Mouse (Mus musculus): ENCODE results near the gene Myh2. TPM values are rescaled to one million over a fixed set of nuclear protein-coding genes. Genes with fewer than 3 reads are reported as not detected.

Gene Myh2
- 0.05 and 0.07 TPM in 2 replicates for polyA plus RNA-seq (2015; fragmentation: Nextera tagmentation; extraction: Ambion mirVana)

GRCm38 (mm10) chr11:67170727-67171126 lies at the start of gene Myh2:
TSS of gene Myh2 (plus strand) at chr11:67171027.
- no peak within 1 kb of the TSS for H3K9ac ChIP-seq (ENCODE audit: low read depth, low read length)
- H3K9me3 ChIP-seq (ENCODE audit: control insufficient read depth) = no peaks in the 10 kb centered on the region
- no peaks in the 10 kb centered on the region for H3K4me1 ChIP-seq (replicated peaks; ENCODE audit: control insufficient read depth, insufficient read depth, low read length)
- WGBS = 82% methylated on average over 14 of the region's 14 CpGs
- H3K27me3 ChIP-seq (replicated peaks; ENCODE audit: control insufficient read depth, insufficient read depth, low read length) = no peaks in the 10 kb centered on the region
- no peak for ATAC-seq
- no peak within 1 kb of the TSS for H3K27ac ChIP-seq (ENCODE audit: low read depth, low read length)
- no peaks in the 10 kb centered on the region for H3K36me3 ChIP-seq (ENCODE audit: control insufficient read depth, insufficient read depth)
- no peak within 1 kb of the TSS for H3K4me3 ChIP-seq (ENCODE audit: low read depth, low read length)
- no peak for TF ChIP-seq CTCF (IDR thresholded peaks at IDR 0.05; ENCODE audit: low read depth)
- no peak within 1 kb of the TSS for H3K4me2 ChIP-seq (replicated peaks; ENCODE audit: low read depth)

- no peak for ATAC-seq
- WGBS = 85% methylated on average over 7 of the region's 7 CpGs
- Histone ChIP-seq H3K9ac (ENCODE audit: low read depth, low read length) (no peak overlapping the region), H3K9me3 (ENCODE audit: control insufficient read depth) (no peaks in the 10 kb centered on the region), H3K4me3 (ENCODE audit: low read depth, low read length) (no peak overlapping the region), H3K4me1 (replicated peaks; ENCODE audit: control insufficient read depth, insufficient read depth, low read length) (no peaks in the 10 kb centered on the region), H3K36me3 (ENCODE audit: control insufficient read depth, insufficient read depth) (no peaks in the 10 kb centered on the region), H3K27ac (ENCODE audit: low read depth, low read length) (no peak overlapping the region), H3K27me3 (replicated peaks; ENCODE audit: control insufficient read depth, insufficient read depth, low read length) (no peaks in the 10 kb centered on the region), H3K4me2 (replicated peaks; ENCODE audit: low read depth) (no peak overlapping the region)
- TF ChIP-seq CTCF (IDR thresholded peaks at IDR 0.05; ENCODE audit: low read depth) = no peak
These were observed 45.9 kb upstream of the Myh2 start for GRCm38 (mm10) chr11:67124943-67125342.

DNA sequence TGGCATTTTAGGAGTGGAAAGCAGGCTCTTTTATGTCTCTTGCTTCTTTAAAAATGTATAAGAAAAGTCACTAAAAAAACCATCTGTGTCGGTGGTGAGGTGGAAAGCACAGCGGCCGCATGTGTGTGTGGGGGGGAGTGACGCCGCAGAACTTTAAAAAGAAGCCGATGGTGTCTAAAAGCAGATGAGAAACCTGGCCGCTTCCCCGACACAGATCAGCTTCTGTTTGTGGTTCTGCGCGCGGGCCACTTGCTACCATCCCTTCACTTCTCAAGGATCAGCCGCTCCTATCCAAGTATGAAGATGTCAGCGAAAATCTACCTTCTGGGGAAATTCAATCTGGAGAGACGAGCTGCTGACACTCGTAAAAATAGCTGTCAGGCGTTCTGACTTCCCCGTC lies 45.5 kb upstream of the Myh2 start:
- Histone ChIP-seq H3K4me1 (replicated peaks; ENCODE audit: control insufficient read depth, insufficient read depth, low read length) (no peaks in the 10 kb centered on the region), H3K9ac (ENCODE audit: low read depth, low read length) (no peak overlapping the region), H3K4me3 (ENCODE audit: low read depth, low read length) (no peak overlapping the region), H3K9me3 (ENCODE audit: control insufficient read depth) (no peaks in the 10 kb centered on the region), H3K27ac (ENCODE audit: low read depth, low read length) (no peak overlapping the region), H3K27me3 (replicated peaks; ENCODE audit: control insufficient read depth, insufficient read depth, low read length) (no peaks in the 10 kb centered on the region), H3K4me2 (replicated peaks; ENCODE audit: low read depth) (no peak overlapping the region), H3K36me3 (ENCODE audit: control insufficient read depth, insufficient read depth) (no peaks in the 10 kb centered on the region)
- no peak for ATAC-seq
- TF ChIP-seq CTCF (IDR thresholded peaks at IDR 0.05; ENCODE audit: low read depth) = no peak
- 80% methylated on average over 17 of the region's 17 CpGs for WGBS

- Histone ChIP-seq H3K9me3 (ENCODE audit: control insufficient read depth) (no peaks in the 10 kb centered on the region), H3K4me2 (replicated peaks; ENCODE audit: low read depth) (no peak overlapping the region), H3K4me1 (replicated peaks; ENCODE audit: control insufficient read depth, insufficient read depth, low read length) (no peaks in the 10 kb centered on the region), H3K9ac (ENCODE audit: low read depth, low read length) (no peak overlapping the region), H3K27ac (ENCODE audit: low read depth, low read length) (no peak overlapping the region), H3K27me3 (replicated peaks; ENCODE audit: control insufficient read depth, insufficient read depth, low read length) (no peaks in the 10 kb centered on the region), H3K36me3 (ENCODE audit: control insufficient read depth, insufficient read depth) (no peaks in the 10 kb centered on the region), H3K4me3 (ENCODE audit: low read depth, low read length) (no peak overlapping the region)
- WGBS = 72% methylated on average over 2 of the region's 2 CpGs
- ATAC-seq = no peak
- no peak for TF ChIP-seq CTCF (IDR thresholded peaks at IDR 0.05; ENCODE audit: low read depth)
These were observed 37.3 kb upstream of the Myh2 start for GRCm38 (mm10) chr11:67133526-67133925.

- no peak for ATAC-seq
- no peak for TF ChIP-seq CTCF (IDR thresholded peaks at IDR 0.05; ENCODE audit: low read depth)
- H3K27ac ChIP-seq (ENCODE audit: low read depth, low read length) = no peak overlapping the region
- H3K4me2 ChIP-seq (replicated peaks; ENCODE audit: low read depth) = no peak overlapping the region
- H3K27me3 ChIP-seq (replicated peaks; ENCODE audit: control insufficient read depth, insufficient read depth, low read length) = no peaks in the 10 kb centered on the region
- 75% methylated on average over 6 of the region's 6 CpGs for WGBS
- H3K9ac ChIP-seq (ENCODE audit: low read depth, low read length) = no peak overlapping the region
- H3K9me3 ChIP-seq (ENCODE audit: control insufficient read depth) = no peaks in the 10 kb centered on the region
- no peak overlapping the region for H3K4me3 ChIP-seq (ENCODE audit: low read depth, low read length)
- no peaks in the 10 kb centered on the region for H3K4me1 ChIP-seq (replicated peaks; ENCODE audit: control insufficient read depth, insufficient read depth, low read length)
- no peaks in the 10 kb centered on the region for H3K36me3 ChIP-seq (ENCODE audit: control insufficient read depth, insufficient read depth)
These were observed 36.2 kb upstream of the Myh2 start for GRCm38 (mm10) chr11:67134654-67135053.

DNA sequence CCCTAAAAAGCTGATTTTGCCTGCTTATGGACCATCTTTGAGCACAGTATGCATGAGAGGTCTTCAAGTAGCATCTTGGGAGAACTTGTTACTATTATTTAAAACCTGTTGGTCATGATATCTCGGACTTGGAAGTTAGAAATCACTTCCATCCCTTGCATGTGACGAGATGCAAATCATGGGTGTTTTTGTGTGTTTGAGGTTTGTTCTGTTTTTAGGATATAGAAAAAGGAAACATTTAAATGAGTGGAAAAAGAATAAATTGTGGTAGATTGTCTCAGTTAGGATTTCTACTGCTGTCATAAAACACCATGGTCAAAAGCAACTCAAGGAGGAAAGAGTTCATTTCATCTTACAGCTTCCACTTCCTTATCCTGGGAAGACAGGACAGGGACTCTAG lies 35.3 kb upstream of the Myh2 start:
- Histone ChIP-seq H3K9me3 (ENCODE audit: control insufficient read depth) (no peaks in the 10 kb centered on the region), H3K27ac (ENCODE audit: low read depth, low read length) (no peak overlapping the region), H3K27me3 (replicated peaks; ENCODE audit: control insufficient read depth, insufficient read depth, low read length) (no peaks in the 10 kb centered on the region), H3K9ac (ENCODE audit: low read depth, low read length) (no peak overlapping the region), H3K36me3 (ENCODE audit: control insufficient read depth, insufficient read depth) (no peaks in the 10 kb centered on the region), H3K4me3 (ENCODE audit: low read depth, low read length) (no peak overlapping the region), H3K4me2 (replicated peaks; ENCODE audit: low read depth) (no peak overlapping the region), H3K4me1 (replicated peaks; ENCODE audit: control insufficient read depth, insufficient read depth, low read length) (no peaks in the 10 kb centered on the region)
- ATAC-seq = no peak
- no peak for TF ChIP-seq CTCF (IDR thresholded peaks at IDR 0.05; ENCODE audit: low read depth)
- WGBS = 83% methylated on average over 2 of the region's 2 CpGs

GRCm38 (mm10) chr11:67139556-67139955 lies 31.3 kb upstream of the Myh2 start:
- H3K27me3 ChIP-seq (replicated peaks; ENCODE audit: control insufficient read depth, insufficient read depth, low read length) = no peaks in the 10 kb centered on the region
- H3K4me2 ChIP-seq (replicated peaks; ENCODE audit: low read depth) = no peak overlapping the region
- H3K4me1 ChIP-seq (replicated peaks; ENCODE audit: control insufficient read depth, insufficient read depth, low read length) = no peaks in the 10 kb centered on the region
- H3K9me3 ChIP-seq (ENCODE audit: control insufficient read depth) = no peaks in the 10 kb centered on the region
- H3K9ac ChIP-seq (ENCODE audit: low read depth, low read length) = no peak overlapping the region
- no peak overlapping the region for H3K4me3 ChIP-seq (ENCODE audit: low read depth, low read length)
- H3K36me3 ChIP-seq (ENCODE audit: control insufficient read depth, insufficient read depth) = no peaks in the 10 kb centered on the region
- WGBS = 62% methylated on average over 8 of the region's 8 CpGs
- no peak overlapping the region for H3K27ac ChIP-seq (ENCODE audit: low read depth, low read length)
- TF ChIP-seq CTCF (IDR thresholded peaks at IDR 0.05; ENCODE audit: low read depth) = no peak
- no peak for ATAC-seq
